Mouse (Mus musculus) kidney, adult 2 months (tissue): ENCODE measurements at regions not wholly inside any gene's neighbourhood (a gene's known extent, or its start where the extent isn't known, plus 50 kb on each side); places are given as distances from the start of the nearest gene placed in this dataset.

Experiments
- CTCF ChIP-seq: fragments of 200-500 bp; conservative IDR thresholded peaks from 2 replicates; pipeline ENCODE4 v1.5.1; 2011; ENCODE audit warnings: low read depth, mild to moderate bottlenecking, control low read depth, low read length, moderate library complexity, mixed read lengths; ENCODE audit not compliant: insufficient read depth, insufficient read length
- POLR2A ChIP-seq: fragments of 200-500 bp; IDR thresholded peaks from one replicate; pipeline ENCODE4 v1.6.1; 2011; ENCODE audit warnings: low read depth, low read length, control low read depth

GRCm38 (mm10) chr15:10830478-10830877 lies 116.1 kb upstream of the Rai14 start:
- TF ChIP-seq CTCF, result no peak
- TF ChIP-seq POLR2A, result no peak
